Mouse (Mus musculus) heart, postnatal 0 days (tissue): ENCODE data around the gene Syn3. TPM values are rescaled to one million over a fixed set of nuclear protein-coding genes. Genes with fewer than 3 reads are reported as not detected.

Experiments used
- ATAC-seq: fragments of 200-750 bp; cut with Nextera tagmentation; 2 replicates; pipeline ENCODE4 v1.8.0; 2017; ENCODE audit warnings: low read depth, moderate number of reproducible peaks, moderate library complexity; ENCODE audit not compliant: insufficient read depth
- DNase-seq: peaks from one replicate; pipeline ENCODE4 v3.0.0-alpha.2; 2016; ENCODE audit warnings: low spot score
- H3K27ac ChIP-seq: fragments of 300-500 bp; sonication (generic); 2 replicates; pipeline ENCODE4 v1.5.1; 2014; ENCODE audit warnings: low read depth, mild to moderate bottlenecking
- H3K27me3 ChIP-seq: fragments of 300-500 bp; sonication (generic); 2 replicates; pipeline ENCODE4 v1.6.1; 2014; ENCODE audit warnings: low read length, mixed read lengths; ENCODE audit not compliant: control insufficient read depth, insufficient read depth
- H3K36me3 ChIP-seq: fragments of 300-500 bp; sonication (generic); replicated peaks from 2 replicates; pipeline ENCODE4 v1.6.1; 2014; ENCODE audit warnings: low read length, mixed read lengths; ENCODE audit not compliant: control insufficient read depth, insufficient read depth
- H3K4me1 ChIP-seq: fragments of 300-500 bp; sonication (generic); 2 replicates; pipeline ENCODE4 v1.6.1; 2014; ENCODE audit warnings: antibody characterized with exemption; ENCODE audit not compliant: control insufficient read depth, insufficient read depth
- H3K4me2 ChIP-seq: fragments of 300-500 bp; sonication (generic); 2 replicates; pipeline ENCODE4 v1.6.1; 2014; ENCODE audit warnings: low read depth, mild to moderate bottlenecking, low read length, moderate library complexity
- H3K4me3 ChIP-seq: fragments of 300-500 bp; sonication (generic); 2 replicates; pipeline ENCODE4 v1.5.1; 2014; ENCODE audit warnings: low read depth, low read length
- H3K9ac ChIP-seq: fragments of 300-500 bp; sonication (generic); replicated peaks from 2 replicates; pipeline ENCODE4 v1.6.1; 2014; ENCODE audit warnings: low read depth, low read length, mixed read lengths
- H3K9me3 ChIP-seq: fragments of 300-500 bp; sonication (generic); replicated peaks from 2 replicates; pipeline ENCODE4 v1.6.1; 2016; ENCODE audit warnings: low read length; ENCODE audit not compliant: control insufficient read depth
- CTCF ChIP-seq: IDR thresholded peaks from 2 replicates; pipeline ENCODE4 v1.5.1; 2016; ENCODE audit warnings: antibody characterized with exemption, control low read depth, low read depth
- EP300 ChIP-seq: IDR thresholded peaks from 2 replicates; pipeline ENCODE4 v1.6.1; 2016; ENCODE audit warnings: antibody characterized with exemption, low read depth
- WGBS: fragments of 180-500 bp; shearing (Covaris S2); extraction: QIAGEN DNeasy Blood & Tissue Kit; methylation state at CpG from one replicate; pipeline ENCODE4 v1.1.7; 2014; 5-methylcytosine and 5-hydroxymethylcytosine counted together
- polyA plus RNA-seq: library from polyadenylated mRNA; unstranded; fragments of >200 nt; fragmentation: Nextera tagmentation; extraction: Ambion mirVana; gene quantifications from 2 replicates; pipeline ENCODE4 v1.2.1, GENCODE M21; 2015
- total RNA-seq: library from RNA; depleted of rRNA; stranded (reverse); fragments of >200 nt; gene quantifications from 2 replicates; pipeline ENCODE4 v1.2.3, GENCODE M21; 2014; ENCODE audit warnings: low replicate concordance

Gene Syn3
- total and polyA plus RNA-seq, 2 experiments from 2014 or later, result 0.48 TPM; not detected in 1

- WGBS, result 81% methylated on average over 7 of the region's 7 CpGs
- no peak for TF ChIP-seq CTCF
- no peak for TF ChIP-seq EP300
- no peak overlapping the region for H3K4me2 ChIP-seq
- ATAC-seq (no peak), DNase-seq (no peak)
- H3K9me3 ChIP-seq, result no peaks in the 10 kb centered on the region
- H3K27me3 ChIP-seq, result no peaks in the 10 kb centered on the region
- no peak overlapping the region for H3K9ac ChIP-seq
- H3K27ac ChIP-seq, result no peak overlapping the region
- no peak overlapping the region for H3K4me3 ChIP-seq
- H3K36me3 ChIP-seq, result no peaks in the 10 kb centered on the region
- no peaks in the 10 kb centered on the region for H3K4me1 ChIP-seq
Observed at GRCm38 (mm10) chr10:86279579-86280168, 219.0 kb downstream of the Syn3 start.

- no peak overlapping the region for H3K4me2 ChIP-seq
- H3K4me3 ChIP-seq, result no peak overlapping the region
- ATAC-seq, result no peak
- no peak overlapping the region for H3K27ac ChIP-seq
- TF ChIP-seq EP300, result no peak
- TF ChIP-seq CTCF, result no peak
- no peak for DNase-seq
- WGBS, result 64% methylated on average over 2 of the region's 2 CpGs
- no peaks in the 10 kb centered on the region for H3K27me3 ChIP-seq
- no peaks in the 10 kb centered on the region for H3K36me3 ChIP-seq
- H3K9me3 ChIP-seq, result no peaks in the 10 kb centered on the region
- H3K4me1 ChIP-seq, result no peaks in the 10 kb centered on the region
- H3K9ac ChIP-seq, result no peak overlapping the region
Observed at GRCm38 (mm10) chr10:86278481-86278880, 220.2 kb downstream of the Syn3 start.

DNA sequence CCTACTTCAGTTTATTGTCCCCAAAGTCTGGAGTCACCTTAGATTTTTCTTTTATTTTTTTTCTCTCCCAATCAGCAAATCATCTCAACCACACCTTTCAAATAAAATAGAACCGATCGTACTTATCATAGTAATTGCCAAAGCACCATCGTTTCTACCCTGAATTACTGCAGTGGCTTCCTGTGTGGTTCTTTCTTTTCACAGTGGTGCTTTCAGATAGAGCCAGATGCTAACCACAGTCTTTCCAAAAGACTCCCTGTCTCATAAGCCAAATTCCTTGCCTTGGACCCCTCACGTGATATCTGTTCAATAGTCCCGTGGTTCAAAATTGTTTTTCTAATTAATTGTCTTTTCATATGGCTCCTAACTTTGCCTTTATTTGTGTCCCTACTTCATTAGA lies 221.4 kb downstream of the Syn3 start:
- DNase-seq (no peak), ATAC-seq (no peak)
- Histone ChIP-seq H3K27ac (no peak overlapping the region), H3K9me3 (no peaks in the 10 kb centered on the region), H3K4me3 (no peak overlapping the region), H3K27me3 (no peaks in the 10 kb centered on the region), H3K4me1 (no peaks in the 10 kb centered on the region), H3K4me2 (no peak overlapping the region), H3K36me3 (no peaks in the 10 kb centered on the region), H3K9ac (no peak overlapping the region)
- WGBS, result 76% methylated on average over 5 of the region's 5 CpGs
- TF ChIP-seq CTCF (no peak), EP300 (no peak)

- Histone ChIP-seq H3K27ac (no peak overlapping the region), H3K9me3 (no peaks in the 10 kb centered on the region), H3K4me3 (no peak overlapping the region), H3K4me1 (no peaks in the 10 kb centered on the region), H3K36me3 (no peaks in the 10 kb centered on the region), H3K27me3 (no peaks in the 10 kb centered on the region), H3K9ac (no peak overlapping the region), H3K4me2 (no peak overlapping the region)
- WGBS, result 81% methylated on average over 5 of the region's 5 CpGs
- TF ChIP-seq CTCF (no peak), EP300 (no peak)
- DNase-seq (no peak), ATAC-seq (no peak)
Observed at GRCm38 (mm10) chr10:86275585-86275984, 223.1 kb downstream of the Syn3 start.

- H3K4me3 ChIP-seq, result no peak overlapping the region
- no peaks in the 10 kb centered on the region for H3K36me3 ChIP-seq
- no peak overlapping the region for H3K9ac ChIP-seq
- DNase-seq, result peak; percentile 51
- 47% methylated on average over 19 of the region's 19 CpGs for WGBS
- ATAC-seq, result peak; percentile 82
- TF ChIP-seq CTCF, result no peak
- peak; percentile 76 for TF ChIP-seq EP300
- H3K9me3 ChIP-seq, result no peaks in the 10 kb centered on the region
- no peaks in the 10 kb centered on the region for H3K27me3 ChIP-seq
- H3K27ac ChIP-seq, result peak overlapping the region; percentile 76
- no peaks in the 10 kb centered on the region for H3K4me1 ChIP-seq
- no peak overlapping the region for H3K4me2 ChIP-seq
Observed at GRCm38 (mm10) chr10:86273410-86274191, 225.1 kb downstream of the Syn3 start.

GRCm38 (mm10) chr10:86272826-86273225 lies 225.9 kb downstream of the Syn3 start:
- no peak overlapping the region for H3K4me3 ChIP-seq
- 64% methylated on average over 3 of the region's 3 CpGs for WGBS

More at GRCm38 (mm10) chr10:86272826-86273225, 225.9 kb downstream of the Syn3 start:
- ATAC-seq (no peak), DNase-seq (no peak)
- no peaks in the 10 kb centered on the region for H3K9me3 ChIP-seq
- TF ChIP-seq CTCF, result no peak
- TF ChIP-seq EP300, result no peak
- H3K27me3 ChIP-seq, result no peaks in the 10 kb centered on the region
- peak overlapping the region; percentile 76 for H3K27ac ChIP-seq
- no peaks in the 10 kb centered on the region for H3K4me1 ChIP-seq
- H3K4me2 ChIP-seq, result no peak overlapping the region
- H3K9ac ChIP-seq, result no peak overlapping the region
- no peaks in the 10 kb centered on the region for H3K36me3 ChIP-seq
